ENCODE assay signal across 25 mouse cellular contexts in genomic region chr1:167102046-167102445, GRCm38 (mm10).
A peak's percentile ranks its signal among the peaks of the same experiment; 100 is the strongest.
DNase-seq lines count a peak whose midpoint lies in the region; ATAC-seq and TF ChIP-seq lines count a peak whose summit lies in the region.
"Had no signal": no experiment of that assay in that cellular context is flagged by ENCODE, and none has a peak within 500 bp of the region (broad histone marks: within the 10 kb centered on the region; RNA-seq: fewer than 3 reads in every experiment).

No protein-coding gene starts in this region.

- no peak overlapping the region for H3K4me2 ChIP-seq in embryonic facial prominence, embryonic 14.5 days (ENCODE audit: low read depth, low read length)
- no peak overlapping the region for H3K4me2 ChIP-seq in liver, postnatal 0 days (ENCODE audit: low read depth, low read length)
- H3K4me2 ChIP-seq: limb, embryonic 13.5 days; liver, embryonic 12.5 days; neural tube, embryonic 13.5 days had no signal

- 72% methylated on average over 8 of the region's 8 CpGs for WGBS in embryonic facial prominence, embryonic 14.5 days
- WGBS in embryonic facial prominence, embryonic 10.5 days: 94% methylated on average over 8 of the region's 8 CpGs
- whole genome bisulfite sequencing in liver, postnatal 0 days (ENCODE audit: insufficient replicate concordance): 59% methylated on average over 8 of the region's 8 CpGs

- H3K9me3 ChIP-seq in embryonic facial prominence, embryonic 14.5 days (ENCODE audit: control insufficient read depth, low read length): no peaks in the 10 kb centered on the region
- no peaks in the 10 kb centered on the region for H3K9me3 ChIP-seq in embryonic facial prominence, embryonic 10.5 days
- no peaks in the 10 kb centered on the region for H3K9me3 ChIP-seq in liver, postnatal 0 days (ENCODE audit: low read length)
- H3K9me3 ChIP-seq: limb, embryonic 13.5 days; liver, embryonic 12.5 days; midbrain, embryonic 10.5 days; neural tube, embryonic 13.5 days had no signal

- no peak overlapping the region for H3K9ac ChIP-seq in embryonic facial prominence, embryonic 14.5 days (ENCODE audit: low read depth, low read length)
- H3K9ac ChIP-seq in liver, postnatal 0 days (replicated peaks): no peak overlapping the region
- H3K9ac ChIP-seq: limb, embryonic 13.5 days; liver, embryonic 12.5 days; neural tube, embryonic 13.5 days had no signal

- no peak for TF ChIP-seq EP300 in liver, postnatal 0 days (IDR thresholded peaks at IDR 0.05; ENCODE audit: low read depth)

- DNase-seq in embryonic facial prominence, embryonic 14.5 days (ENCODE audit: low spot score): peak; percentile 16
- no peak for DNase-seq in embryonic facial prominence, embryonic 10.5 days (ENCODE audit: low spot score)
- peak; percentile 16 for DNase-seq in kidney, postnatal 14 days
- no peak for DNase-seq in kidney, adult 18-20 months
- peak; percentile 25 for DNase-seq in 416B (ENCODE audit: low read depth)
- DNase-seq in neural tube, embryonic 10.5 days (ENCODE audit: extremely low spot score, low spot score): no peak
- DNase-seq in liver, postnatal 0 days: no peak
- DNase-seq: adrenal gland, postnatal 36 days; cerebellum, adult 18-20 months; cerebellum, postnatal 14 days; heart, postnatal 14 days; right cerebral cortex, postnatal 4 days; thymus, adult 18-20 months; thymus, postnatal 25 days had no signal

- no peaks in the 10 kb centered on the region for H3K36me3 ChIP-seq in embryonic facial prominence, embryonic 14.5 days (ENCODE audit: control insufficient read depth, insufficient read depth, low read length)
- H3K36me3 ChIP-seq in embryonic facial prominence, embryonic 10.5 days (replicated peaks): no peaks in the 10 kb centered on the region
- H3K36me3 ChIP-seq in liver, postnatal 0 days (replicated peaks; ENCODE audit: insufficient read depth, low read length): no peaks in the 10 kb centered on the region
- H3K36me3 ChIP-seq: limb, embryonic 13.5 days; liver, embryonic 12.5 days; midbrain, embryonic 10.5 days; neural tube, embryonic 13.5 days had no signal

- no peak for TF ChIP-seq CTCF in liver, postnatal 0 days (IDR thresholded peaks at IDR 0.05; ENCODE audit: low read depth)

- no peaks in the 10 kb centered on the region for H3K4me1 ChIP-seq in embryonic facial prominence, embryonic 14.5 days (ENCODE audit: control insufficient read depth, insufficient read depth, low read length)
- peaks cover 7% of the 10 kb centered on the region; the same call in 1 of the 2 replicates for H3K4me1 ChIP-seq in embryonic facial prominence, embryonic 10.5 days
- H3K4me1 ChIP-seq in liver, postnatal 0 days (ENCODE audit: insufficient read depth): no peaks in the 10 kb centered on the region
- H3K4me1 ChIP-seq: liver, embryonic 12.5 days had no signal

- no peak overlapping the region for H3K27ac ChIP-seq in embryonic facial prominence, embryonic 14.5 days (replicated peaks; ENCODE audit: low read depth, low read length)
- H3K27ac ChIP-seq in embryonic facial prominence, embryonic 10.5 days (replicated peaks): no peak overlapping the region
- H3K27ac ChIP-seq in liver, postnatal 0 days (ENCODE audit: low read depth): no peak overlapping the region
- H3K27ac ChIP-seq: layer of hippocampus, adult 2 months; limb, embryonic 13.5 days; liver, embryonic 12.5 days; macrophage; midbrain, embryonic 10.5 days; neural tube, embryonic 13.5 days; stomach, postnatal 0 days had no signal

- ATAC-seq in embryonic facial prominence, embryonic 14.5 days (ENCODE audit: low read depth): no peak
- peak; percentile 83 for ATAC-seq in granulocyte monocyte progenitor cell, adult 5-6 weeks (replicated peaks; ENCODE audit: poor library complexity, severe bottlenecking)
- ATAC-seq in liver, postnatal 0 days: no peak
- ATAC-seq: forebrain, embryonic 14.5 days; hindbrain, embryonic 16.5 days; liver, embryonic 12.5 days; midbrain, embryonic 16.5 days had no signal

- no peak overlapping the region for H3K4me3 ChIP-seq in embryonic facial prominence, embryonic 14.5 days (ENCODE audit: low read depth, low read length)
- H3K4me3 ChIP-seq in embryonic facial prominence, embryonic 10.5 days: no peak overlapping the region
- no peak overlapping the region for H3K4me3 ChIP-seq in liver, postnatal 0 days (ENCODE audit: low read depth, low read length)
- H3K4me3 ChIP-seq: layer of hippocampus, adult 2 months; limb, embryonic 13.5 days; liver, embryonic 12.5 days; midbrain, embryonic 10.5 days; neural tube, embryonic 13.5 days had no signal

- H3K27me3 ChIP-seq in embryonic facial prominence, embryonic 14.5 days (replicated peaks; ENCODE audit: control insufficient read depth, insufficient read depth, low read length): no peaks in the 10 kb centered on the region
- no peaks in the 10 kb centered on the region for H3K27me3 ChIP-seq in embryonic facial prominence, embryonic 10.5 days (replicated peaks; ENCODE audit: low read depth, poor library complexity, severe bottlenecking)
- H3K27me3 ChIP-seq in liver, postnatal 0 days (ENCODE audit: insufficient read depth, low read length): no peaks in the 10 kb centered on the region
- H3K27me3 ChIP-seq: limb, embryonic 13.5 days; liver, embryonic 12.5 days; neural tube, embryonic 13.5 days had no signal

Comparison
In these comparisons a context has a peak if more than half of its experiments do, and no peak if none do; other contexts are left out.
1. DNase-seq: peak in embryonic facial prominence, embryonic 14.5 days (single experiment), kidney, postnatal 14 days (single experiment) and 416B (single experiment); none in embryonic facial prominence, embryonic 10.5 days (single experiment), kidney, adult 18-20 months (single experiment), neural tube, embryonic 10.5 days (single experiment) and liver, postnatal 0 days (single experiment).